Mouse (Mus musculus): ENCODE data around the gene Zbtb7b.
A peak's percentile ranks its signal among the peaks of the same experiment; 100 is the strongest.

The Zbtb7b gene

DNA sequence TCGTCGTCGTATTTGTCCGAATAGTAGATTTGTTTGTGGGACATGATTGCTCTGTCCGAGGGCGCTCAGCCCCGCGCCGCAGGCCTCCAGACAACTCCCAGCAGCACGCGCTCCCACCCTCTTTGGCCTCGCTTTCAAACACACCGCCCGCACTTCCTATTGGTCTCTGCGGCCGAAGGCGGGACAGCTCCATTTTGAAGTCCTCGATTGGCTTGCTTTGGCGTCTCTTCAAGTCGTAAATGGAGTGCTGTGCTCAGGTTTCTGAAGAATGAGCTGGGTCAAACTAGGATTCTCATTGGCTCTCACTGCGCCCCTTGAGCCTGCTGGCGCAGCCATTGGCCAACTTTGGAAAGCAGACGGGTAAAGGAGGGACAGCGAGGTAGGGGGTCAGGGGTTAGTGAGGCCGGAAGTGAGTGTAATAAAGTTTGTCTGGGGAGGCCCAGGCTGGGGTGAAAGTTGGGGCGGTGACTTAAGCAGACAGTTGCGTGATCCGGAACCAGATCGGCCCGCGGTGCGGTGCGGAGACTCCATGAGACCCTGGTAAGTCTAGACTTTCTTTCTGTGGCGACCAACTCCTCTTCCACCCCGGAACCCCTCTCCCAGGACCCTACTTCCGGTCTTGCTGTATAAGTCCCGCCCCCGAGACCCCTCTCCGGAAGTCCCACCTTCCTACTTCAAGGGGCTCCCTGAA is 23.7 kb upstream of the Zbtb7b start, which contains the start of the genes Cks1b and Shc1:
Gene Cks1b (minus strand): TSS at position 214 of the 691 bp plus-strand sequence.
Gene Shc1 (plus strand): TSS at position 274 of the 691 bp plus-strand sequence.
- DNase-seq, result peak; percentile 98

DNA sequence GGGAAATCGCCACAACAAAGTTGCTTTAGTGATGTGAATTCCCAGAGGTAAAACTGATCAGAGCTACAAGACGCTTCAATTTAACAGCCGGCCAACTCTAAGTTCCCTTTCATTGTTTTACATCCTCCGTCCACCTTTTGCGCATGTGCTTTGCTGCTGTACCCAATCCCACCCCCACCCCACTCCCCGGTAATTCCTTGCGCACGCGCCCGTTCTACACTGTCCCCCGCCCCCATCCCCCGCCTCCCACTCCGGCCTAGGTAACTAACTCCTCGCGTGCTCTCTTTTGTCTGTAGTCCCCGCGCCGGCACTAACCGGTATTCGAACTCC is 23.2 kb upstream of the Zbtb7b start:
- no peak for DNase-seq

DNA sequence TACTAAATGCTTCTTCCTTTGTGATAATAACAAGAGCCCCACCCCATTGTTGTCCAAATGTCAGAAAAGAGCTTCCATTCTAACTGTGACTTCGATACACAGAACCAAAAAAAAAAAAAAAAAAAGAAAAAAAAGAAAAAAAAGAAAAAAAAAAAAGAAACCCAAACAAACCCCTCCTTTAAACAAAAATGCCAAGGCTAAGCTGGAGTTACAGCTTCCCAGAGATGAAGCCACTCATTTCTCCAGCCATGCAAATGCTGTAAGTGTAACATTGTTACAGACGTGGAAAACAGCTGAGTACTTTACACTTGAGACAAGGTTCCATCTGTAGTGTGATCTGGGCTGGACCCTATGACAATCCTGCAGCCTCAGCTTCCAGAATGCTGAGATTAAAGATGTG is 22.6 kb upstream of the Zbtb7b start:
- DNase-seq, result no peak

DNA sequence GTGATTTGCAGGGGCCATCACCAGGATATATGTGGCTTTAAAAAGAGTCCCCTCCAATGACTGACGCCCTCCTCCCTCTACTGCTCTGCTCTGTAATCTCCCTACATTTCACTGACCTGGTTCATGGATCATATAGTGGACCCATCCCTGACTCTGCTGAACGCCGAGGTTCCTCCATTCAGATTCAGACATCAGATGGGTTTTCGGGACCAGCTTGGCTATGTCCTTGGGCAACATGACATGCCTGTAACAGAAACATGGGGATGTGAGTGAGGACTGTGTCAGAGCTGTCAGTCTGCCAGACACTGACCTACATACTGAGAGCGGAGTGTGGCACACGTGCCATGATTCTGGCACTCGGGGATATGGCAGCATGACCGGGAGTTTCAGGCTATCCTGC is 21.6 kb upstream of the Zbtb7b start:
- no peak for DNase-seq

DNA sequence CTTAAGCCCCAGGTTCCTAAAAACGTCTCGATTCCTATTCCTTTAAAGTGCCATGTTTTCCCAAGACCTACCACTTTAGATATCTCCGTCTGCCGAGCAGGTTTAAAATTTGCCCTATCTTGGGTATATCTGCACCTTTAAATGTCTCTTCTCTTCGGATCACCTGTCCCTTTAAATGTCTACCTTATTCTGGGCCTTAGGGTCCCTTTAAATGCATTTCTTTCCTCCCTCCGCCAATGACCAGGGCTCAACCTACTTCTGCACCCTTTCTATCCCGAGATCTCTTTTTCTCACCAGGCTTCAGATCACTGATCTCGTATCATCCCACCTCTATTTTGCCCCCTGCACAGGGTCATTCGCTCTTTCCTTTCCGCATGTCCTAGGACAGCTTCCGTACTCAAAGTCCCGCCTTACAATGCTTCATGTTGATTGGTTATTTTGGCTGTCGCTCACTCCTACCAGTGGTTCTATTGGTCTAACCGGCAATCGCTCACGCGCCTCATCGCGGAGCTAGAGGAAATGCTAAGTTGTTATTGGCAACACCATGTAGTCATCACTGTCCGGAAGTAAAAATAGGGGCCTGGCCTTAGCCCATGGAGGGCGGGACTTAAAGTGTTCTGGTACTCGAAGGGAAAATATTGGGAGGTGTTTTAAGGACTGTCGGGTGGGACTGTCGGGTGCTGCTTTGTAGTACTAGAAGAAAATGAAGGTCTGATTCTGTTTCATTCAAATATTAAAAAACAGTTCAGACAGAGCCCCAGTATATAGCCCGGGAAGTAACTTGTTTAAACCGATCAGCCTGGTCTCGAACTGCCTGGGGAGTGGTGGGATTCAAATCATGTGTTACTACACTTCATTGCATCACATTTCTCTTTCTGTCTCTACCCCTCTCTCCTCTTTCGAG is 17.2 kb upstream of the Zbtb7b start, which contains the start of gene Flad1:
Gene Flad1 (minus strand): TSS at position 381 of the 904 bp plus-strand sequence.
- peak; percentile 100 for DNase-seq

DNA sequence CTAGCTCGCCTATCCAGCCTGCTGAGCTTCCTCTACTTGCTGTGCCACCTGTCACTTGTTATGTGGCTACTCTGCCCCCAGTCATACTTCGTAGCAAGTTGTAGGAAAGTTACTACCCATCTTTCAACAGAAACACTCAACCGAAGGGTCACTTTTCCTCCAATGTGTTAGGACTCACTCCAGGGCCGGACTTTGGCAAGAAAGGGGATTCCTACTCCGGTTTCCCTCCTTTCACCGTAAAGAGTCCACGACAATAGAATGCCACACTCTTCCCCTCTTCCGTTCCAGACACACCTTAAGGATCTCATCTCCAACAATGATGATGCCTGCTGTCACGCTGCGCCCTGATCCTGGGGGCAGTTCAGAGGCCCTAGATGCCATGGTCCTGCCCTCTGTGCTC is 16.3 kb upstream of the Zbtb7b start:
- DNase-seq, result no peak

DNA sequence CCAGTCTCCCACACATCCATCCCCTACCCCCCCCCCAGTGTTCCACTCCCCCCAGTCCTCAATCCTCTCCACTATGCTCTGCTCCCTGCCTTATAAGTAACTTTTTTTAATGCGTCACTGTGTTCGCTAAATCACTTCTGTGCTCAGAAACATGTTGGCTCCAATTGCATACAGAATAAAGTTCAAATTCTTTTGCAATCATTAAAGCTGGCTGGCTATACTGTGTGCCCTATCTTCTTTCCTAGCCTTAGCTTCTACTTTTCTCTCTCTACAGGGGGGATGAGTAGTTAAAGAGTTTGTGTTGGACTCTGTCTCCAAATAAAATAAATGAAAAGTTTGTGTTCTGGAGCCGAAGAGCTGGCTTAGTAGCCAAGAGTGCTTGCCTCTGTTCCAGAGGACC is 15.1 kb upstream of the Zbtb7b start:
- no peak for DNase-seq

DNA sequence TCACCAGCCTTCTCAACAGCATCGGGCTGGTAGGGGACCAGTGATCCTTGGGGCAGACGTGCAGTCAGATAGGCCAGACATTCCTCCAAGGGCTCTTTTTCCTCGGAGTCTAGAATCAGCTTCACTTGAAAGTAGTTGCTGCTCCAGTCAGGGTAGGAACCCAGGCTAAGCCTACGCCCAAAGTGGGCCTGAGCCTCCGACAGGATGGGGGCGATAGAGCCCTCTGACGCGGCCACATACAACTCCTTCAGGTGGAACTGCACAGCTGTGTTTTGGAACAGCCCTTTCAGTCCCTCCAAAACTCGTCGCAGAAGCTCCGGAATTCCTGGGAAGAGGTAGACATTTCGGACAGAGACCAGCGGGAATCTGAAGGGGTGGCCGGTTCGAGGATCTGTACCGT is 13.9 kb upstream of the Zbtb7b start:
- DNase-seq, result no peak

DNA sequence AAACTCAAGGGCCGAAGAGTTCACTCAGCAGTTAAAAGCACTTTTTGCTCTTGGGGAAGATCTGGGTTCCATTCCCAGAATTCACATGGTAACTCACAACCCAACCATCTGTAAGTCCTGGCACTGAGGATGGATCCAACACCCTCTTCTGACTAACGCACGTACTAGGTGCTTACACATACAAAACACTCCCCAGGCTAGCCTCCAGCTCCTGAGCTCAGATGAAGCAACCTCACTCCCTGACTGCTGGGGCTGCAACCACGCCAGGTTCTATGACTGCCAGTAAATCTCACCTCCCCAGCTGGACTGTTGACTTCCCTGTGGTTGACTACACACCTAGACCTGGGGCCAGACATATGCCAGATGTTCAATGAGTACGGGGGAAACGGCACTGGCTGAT is 12.3 kb upstream of the Zbtb7b start:
- no peak for DNase-seq

DNA sequence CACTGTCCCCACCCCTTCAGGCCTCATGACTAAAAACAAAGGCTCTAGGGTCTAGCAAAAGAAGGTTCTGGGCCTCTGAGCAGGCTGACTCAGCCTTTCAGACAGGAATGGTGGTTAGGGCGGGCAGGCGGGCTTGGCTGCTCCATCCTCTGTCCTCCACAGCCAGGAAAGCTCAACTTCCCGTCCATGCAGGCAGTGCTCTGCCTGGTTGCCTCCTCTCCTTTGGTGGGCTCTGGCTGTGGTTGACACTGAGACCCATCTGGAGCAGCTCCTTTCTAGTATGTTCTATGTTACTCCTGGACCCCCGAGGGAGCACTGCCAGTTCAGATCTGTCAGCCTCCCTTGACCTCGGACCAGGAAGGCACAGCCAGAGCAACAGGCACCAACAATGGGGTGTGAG is 8.1 kb upstream of the Zbtb7b start, which contains the start of gene Lenep:
Gene Lenep (minus strand): TSS at position 101 of the 400 bp plus-strand sequence.
- no peak for DNase-seq

DNA sequence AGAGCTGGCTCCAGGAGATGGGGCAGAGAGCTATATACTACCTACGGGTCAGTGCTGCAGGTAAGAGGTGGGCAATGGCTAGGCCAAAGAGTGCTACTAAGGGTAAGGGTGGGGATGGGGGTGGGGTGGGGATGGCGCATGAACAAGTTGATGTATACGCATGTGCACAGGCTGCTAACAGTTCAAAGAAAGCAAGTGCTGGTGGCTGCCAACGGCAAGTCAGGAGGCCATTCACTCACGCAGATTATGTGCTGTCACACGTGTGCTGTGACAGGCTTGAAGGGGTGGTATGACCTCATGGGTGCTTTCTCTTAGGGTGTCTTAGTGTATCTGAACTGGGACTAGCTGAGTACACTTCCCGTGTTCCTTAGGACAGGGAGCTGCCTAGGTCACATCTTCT is 6.8 kb upstream of the Zbtb7b start:
- DNase-seq, result no peak

DNA sequence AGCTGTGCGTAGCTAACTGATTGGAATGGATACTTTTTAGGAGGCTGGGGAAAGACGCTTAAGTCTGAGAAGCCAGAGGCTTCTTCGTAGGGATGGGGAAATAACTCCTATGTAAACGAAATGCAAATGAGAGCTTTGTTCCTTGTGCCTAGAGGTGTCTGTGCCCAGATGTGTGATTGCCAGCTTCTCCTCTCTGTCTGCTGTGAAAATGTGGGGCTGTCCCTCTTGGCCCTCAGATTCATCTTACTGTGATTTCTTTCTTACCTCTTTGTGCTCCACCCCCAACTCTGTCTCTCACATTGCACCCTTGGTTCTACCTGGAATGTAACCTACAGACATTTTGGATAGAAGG is 2.1 kb upstream of the Zbtb7b start:
- DNase-seq, result no peak

DNA sequence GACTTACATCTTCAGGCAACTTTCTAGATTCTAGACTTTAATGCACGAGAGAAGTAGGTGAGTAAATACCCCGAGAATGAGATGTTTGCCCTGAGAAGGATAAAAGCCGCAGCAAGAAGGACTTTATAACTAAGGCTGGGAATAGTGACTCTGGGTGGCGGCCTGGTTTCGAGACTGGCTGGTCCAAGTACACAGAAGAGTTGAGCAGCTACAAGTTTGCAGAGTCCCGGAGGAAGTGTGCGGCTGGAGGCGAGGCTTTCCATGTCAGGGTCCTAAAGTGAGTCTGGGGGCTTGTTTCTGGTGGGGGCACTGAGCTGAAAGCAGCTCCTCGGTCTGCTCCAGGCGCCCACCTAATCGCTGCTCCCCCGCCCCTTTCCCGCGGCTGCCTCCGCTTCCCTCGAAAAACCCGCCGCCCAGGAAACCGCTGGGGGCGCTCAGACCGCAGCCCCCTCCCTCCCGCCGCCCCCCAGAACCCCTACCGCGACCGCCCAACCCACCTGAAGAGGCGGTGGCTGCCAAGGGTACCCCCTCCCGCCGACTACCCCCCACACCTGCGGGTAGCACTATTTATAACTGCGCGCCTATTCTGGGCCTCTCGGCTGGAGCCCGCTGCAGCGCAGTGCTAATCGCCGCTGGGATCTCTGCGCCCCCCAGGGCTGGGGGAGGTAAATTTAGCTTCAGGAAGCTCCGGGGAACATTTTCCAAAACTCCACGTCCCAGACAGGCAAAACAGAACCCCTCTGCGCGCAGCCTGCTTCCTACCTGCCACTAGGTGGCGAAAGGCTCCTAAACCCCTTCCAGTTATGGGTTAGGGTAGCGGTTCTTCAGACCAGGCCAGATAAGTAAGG is 1.5 kb upstream of the Zbtb7b start:
- DNase-seq, result peak; percentile 80

DNA sequence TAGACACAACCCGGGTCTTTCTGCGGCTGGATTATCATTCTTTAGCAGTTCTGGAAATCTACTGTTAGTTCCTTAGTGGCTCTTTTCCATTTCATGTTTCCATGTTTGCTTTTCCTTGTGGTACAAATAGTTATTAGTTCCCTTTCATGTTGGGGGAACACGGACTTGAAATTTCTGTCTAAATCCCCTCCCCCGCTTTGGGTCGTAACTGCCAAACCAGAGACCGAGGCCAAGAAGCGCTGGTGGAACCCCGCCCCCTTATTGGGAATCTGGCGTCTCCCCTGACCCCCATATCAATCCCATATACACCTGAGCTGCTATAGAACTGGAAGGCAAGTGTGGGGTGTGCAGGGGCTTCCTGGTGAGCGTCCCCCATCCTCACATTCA is 836 bp upstream of the Zbtb7b start:
- DNase-seq, result no peak

DNA sequence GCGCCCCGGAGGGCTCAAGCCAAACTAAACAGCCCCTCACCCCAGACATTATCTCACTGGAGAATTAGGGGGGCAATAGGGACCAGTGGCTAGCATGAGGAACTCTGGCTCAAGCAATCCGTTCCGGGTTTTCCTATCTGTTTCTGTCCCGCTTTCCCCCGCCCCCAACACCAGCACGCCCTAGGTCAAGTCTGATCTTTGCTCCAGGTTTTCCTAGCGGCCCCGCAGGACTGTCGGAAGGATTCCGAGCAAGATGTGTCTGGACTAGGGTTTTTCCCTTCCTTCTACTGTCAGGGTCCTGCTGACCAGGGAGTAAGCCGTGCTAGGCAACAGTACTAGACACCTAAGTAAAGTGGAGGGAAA is 299 bp upstream of the Zbtb7b start:
- DNase-seq, result peak; percentile 93

DNA sequence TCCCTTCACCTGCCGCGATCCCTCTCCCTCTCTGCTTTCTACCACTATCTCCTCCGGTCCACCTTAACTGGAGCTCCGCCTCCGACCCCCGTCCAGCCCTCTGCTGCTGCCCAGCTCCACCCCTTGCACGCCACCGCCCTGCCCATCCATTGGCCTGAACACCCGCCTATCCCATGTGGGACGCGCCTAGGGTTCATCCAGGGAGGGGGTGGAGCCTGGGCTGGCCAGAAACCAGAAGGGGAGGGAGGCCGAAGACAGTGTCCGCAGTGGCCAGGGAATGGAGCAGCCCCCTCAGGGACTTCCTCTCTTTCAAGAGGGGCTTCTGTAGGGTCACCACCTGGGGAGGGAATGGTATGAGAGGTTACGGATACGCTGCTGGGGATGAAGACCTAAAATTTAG is 971 bp downstream of the Zbtb7b start:
- DNase-seq, result peak; percentile 99

DNA sequence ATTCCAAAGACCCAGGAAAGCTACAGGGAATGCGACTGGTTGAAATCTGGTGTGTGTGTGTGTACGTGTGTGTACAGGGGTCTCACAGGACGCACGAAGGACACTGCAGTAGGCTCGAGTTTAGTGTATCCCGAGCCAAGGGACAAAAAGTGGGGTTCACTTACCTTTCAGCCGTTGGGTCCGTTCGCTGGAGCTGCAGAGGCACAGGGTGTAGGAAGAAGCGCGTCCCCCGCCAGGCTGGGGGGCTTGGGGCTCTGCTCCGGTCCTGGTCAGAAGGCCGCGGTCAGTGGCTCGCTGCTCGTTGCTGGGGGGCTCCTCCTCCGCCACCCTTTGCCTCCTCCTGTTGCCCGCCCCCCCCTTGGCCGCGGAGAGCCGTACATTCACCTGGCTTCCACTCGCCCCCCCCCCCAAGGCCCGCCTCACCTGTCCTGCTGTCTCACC is 1.7 kb downstream of the Zbtb7b start:
- DNase-seq, result peak; percentile 70

DNA sequence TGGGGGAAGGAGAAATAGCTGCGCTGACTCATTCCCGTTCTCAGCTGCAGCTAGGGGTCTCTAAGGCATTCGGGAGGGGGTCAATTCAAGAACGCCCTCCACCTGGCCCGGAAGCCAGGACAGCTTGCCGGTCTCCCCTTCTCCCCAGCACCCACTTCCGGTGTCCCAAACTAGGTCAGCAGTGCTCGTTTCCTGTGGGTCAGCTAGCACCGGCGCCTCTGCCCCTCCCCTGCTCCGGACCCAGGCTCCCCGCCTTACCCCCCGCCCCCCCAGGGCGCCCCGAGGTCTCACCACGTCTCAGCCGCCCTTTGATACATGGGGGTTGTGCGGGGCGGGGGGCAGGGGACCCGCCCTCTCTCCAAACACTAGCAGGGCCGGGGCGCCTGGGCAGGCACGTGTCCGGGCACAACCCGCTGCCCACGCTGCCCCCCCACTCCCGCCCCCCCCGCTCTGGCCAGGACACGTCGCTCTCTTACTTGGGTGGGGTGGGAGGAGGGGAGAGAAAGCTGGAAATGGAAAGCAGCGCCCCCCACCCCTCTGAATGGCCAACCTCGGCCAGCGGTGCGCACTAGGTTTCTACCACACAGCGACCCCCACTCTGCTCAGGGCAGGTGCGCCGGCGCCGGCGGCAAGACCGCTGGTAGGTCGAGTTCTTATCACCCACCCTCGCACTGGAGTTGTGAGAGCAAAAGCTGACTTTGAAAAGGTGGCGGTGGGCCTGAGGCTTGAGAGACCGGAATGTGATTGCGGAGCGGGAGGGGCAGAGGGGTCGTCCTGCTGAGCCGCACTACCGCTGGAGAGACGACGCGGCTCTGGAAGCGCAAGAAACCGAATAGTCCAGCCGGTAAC is 2.7 kb downstream of the Zbtb7b start:
- peak; percentile 85 for DNase-seq

DNA sequence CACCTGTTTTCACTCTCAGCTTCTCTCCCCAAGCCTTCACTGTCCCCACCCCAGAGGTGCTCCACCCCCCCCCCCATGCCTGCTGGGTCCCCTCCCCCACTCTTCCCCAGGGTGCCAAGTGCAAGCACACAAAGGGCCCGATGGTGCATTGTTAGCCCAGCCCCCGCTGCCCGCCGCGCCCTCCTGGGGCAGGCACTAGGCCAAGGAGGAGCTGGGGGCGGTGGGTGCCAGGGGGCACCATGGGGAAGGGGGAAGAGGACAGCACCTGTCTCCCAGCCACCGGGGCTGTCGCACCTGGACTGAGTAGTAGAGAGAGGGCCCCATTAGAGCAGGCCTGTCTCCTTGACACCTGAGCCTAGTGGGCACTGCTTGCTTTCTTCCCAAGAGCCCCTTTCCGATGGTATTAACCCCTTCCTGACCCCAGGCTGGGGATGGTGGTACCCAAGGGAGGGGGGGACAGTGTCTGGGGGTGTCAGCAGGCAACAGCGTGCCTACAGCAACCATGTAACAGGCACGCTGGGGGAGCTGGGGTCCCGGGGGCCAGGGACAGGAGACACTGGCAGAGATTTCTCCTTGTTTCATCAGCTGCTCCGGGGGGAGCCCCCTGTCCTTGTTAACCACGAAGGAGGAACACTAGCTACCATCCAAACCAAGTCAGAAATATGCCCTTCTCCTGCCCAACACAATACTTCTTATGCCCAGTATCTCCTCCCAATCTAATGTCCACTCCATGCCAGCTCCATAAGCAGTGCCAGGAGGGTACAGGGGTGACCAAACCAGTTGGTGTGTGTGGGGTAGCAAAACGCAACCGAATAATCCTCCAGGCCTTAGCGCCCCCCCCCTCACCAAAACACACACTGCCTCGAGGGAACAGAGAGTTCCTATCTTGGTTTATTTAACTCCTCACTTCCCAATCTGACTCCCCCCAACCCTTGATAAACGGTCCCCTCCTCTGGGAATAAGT is 3.6 kb downstream of the Zbtb7b start:
- DNase-seq, result peak; percentile 40

DNA sequence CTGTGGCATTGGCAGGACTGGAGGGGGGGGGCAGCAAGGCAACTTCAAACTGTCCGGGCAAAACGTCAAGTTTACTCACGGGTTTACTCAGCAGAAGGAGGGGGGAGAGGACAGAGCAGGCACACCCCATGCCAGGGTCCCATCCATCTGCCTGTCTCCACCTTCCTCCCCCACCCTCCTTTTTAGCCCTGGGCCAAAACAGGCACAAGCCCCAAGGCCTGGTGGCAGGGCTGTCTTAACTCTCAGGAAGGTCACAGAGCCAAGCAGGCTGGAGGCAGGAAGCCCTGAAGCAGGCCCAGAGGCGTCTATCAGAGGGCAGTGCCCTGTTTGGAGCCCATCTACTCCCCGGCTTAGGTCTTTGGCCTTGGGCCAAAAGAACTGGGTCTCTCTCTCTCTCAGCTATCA is 4.5 kb downstream of the Zbtb7b start:
- DNase-seq, result peak; percentile 47

Measured in kidney, postnatal 14 days (tissue).